Mouse (Mus musculus) limb, embryonic 11.5 days (tissue): ENCODE data around the gene Trim33. TPM values are rescaled to one million over a fixed set of nuclear protein-coding genes. Genes with fewer than 3 reads are reported as not detected.

Source experiments
- ATAC-seq: fragments of 200-750 bp; cut with Nextera tagmentation; 2 replicates; pipeline ENCODE4 v1.8.0; 2017; ENCODE audit warnings: low read depth; ENCODE audit not compliant: insufficient number of reproducible peaks, low FRiP score, low TSS enrichment
- DNase-seq: peaks from one replicate; pipeline ENCODE4 v3.0.0-alpha.2; 2015; ENCODE audit warnings: low spot score
- H3K27ac ChIP-seq: fragments of 300-500 bp; sonication (generic); replicated peaks from 2 replicates; pipeline ENCODE4 v1.5.1; 2014; ENCODE audit warnings: low read depth, mild to moderate bottlenecking, low read length
- H3K27me3 ChIP-seq: fragments of 300-500 bp; sonication (generic); 2 replicates; pipeline ENCODE4 v1.6.1; 2014; ENCODE audit warnings: mild to moderate bottlenecking, low read length, mixed read lengths; ENCODE audit not compliant: control insufficient read depth, insufficient read depth
- H3K36me3 ChIP-seq: fragments of 300-500 bp; sonication (generic); 2 replicates; pipeline ENCODE4 v1.6.1; 2014; ENCODE audit warnings: mild to moderate bottlenecking, low read length, moderate library complexity, mixed read lengths; ENCODE audit not compliant: control insufficient read depth, insufficient read depth
- H3K4me1 ChIP-seq: fragments of 300-500 bp; sonication (generic); 2 replicates; pipeline ENCODE4 v1.6.1; 2014; ENCODE audit warnings: low read length, mixed read lengths; ENCODE audit not compliant: control insufficient read depth, insufficient read depth
- H3K4me2 ChIP-seq: fragments of 300-500 bp; sonication (generic); 2 replicates; pipeline ENCODE4 v1.6.1; 2014; ENCODE audit warnings: low read depth, mild to moderate bottlenecking, moderate library complexity; ENCODE audit not compliant: severe bottlenecking
- H3K4me3 ChIP-seq: fragments of 300-500 bp; sonication (generic); 2 replicates; pipeline ENCODE4 v1.5.1; 2014; ENCODE audit warnings: low read depth, low read length
- H3K9ac ChIP-seq: fragments of 300-500 bp; sonication (generic); 2 replicates; pipeline ENCODE4 v1.6.1; 2014; ENCODE audit warnings: mild to moderate bottlenecking, low read length
- H3K9me3 ChIP-seq: fragments of 300-500 bp; sonication (generic); 2 replicates; pipeline ENCODE4 v1.6.1; 2016; ENCODE audit warnings: low read length; ENCODE audit not compliant: control insufficient read depth
- WGBS: fragments of 180-500 bp; shearing (Covaris S2); extraction: QIAGEN DNeasy Blood & Tissue Kit; methylation state at CpG from one replicate; pipeline ENCODE4 v1.1.7; 2014; 5-methylcytosine and 5-hydroxymethylcytosine counted together
- polyA plus RNA-seq: library from polyadenylated mRNA; unstranded; fragments of >200 nt; fragmentation: Nextera tagmentation; extraction: Ambion mirVana; gene quantifications from 2 replicates; pipeline ENCODE4 v1.2.1, GENCODE M21; 2014

Gene Trim33
- polyA plus RNA-seq, 1 experiment from 2014 or later: 27.5 TPM

DNA sequence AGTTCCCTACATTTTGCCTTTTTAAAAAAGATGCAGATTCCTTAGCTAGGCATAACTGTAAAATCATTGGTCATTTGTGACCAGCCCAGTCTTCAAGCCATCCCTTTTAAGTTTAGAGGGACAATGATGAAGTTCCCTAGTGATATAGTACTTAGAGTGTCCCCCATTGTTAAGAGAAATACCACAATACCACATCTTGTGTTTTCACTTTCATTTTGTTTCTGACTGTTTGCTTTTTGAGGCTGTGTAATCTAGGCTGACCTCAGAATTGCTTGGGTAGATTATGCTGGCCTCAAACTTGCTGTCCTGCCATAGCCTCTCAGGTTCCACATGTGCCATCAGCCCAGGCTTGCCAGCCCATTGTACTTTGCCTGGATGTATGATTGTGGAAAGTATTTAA lies 35.2 kb downstream of the Trim33 start:
- Histone ChIP-seq H3K27ac (no peak overlapping the region), H3K27me3 (no peaks in the 10 kb centered on the region), H3K9me3 (no peaks in the 10 kb centered on the region), H3K4me2 (no peak overlapping the region), H3K4me1 (no peaks in the 10 kb centered on the region), H3K9ac (no peak overlapping the region), H3K36me3 (peaks cover 4% of the 10 kb centered on the region; the same call in 1 of the 2 replicates), H3K4me3 (no peak overlapping the region)
- ATAC-seq: no peak
- no peak for DNase-seq

- no peaks in the 10 kb centered on the region for H3K4me1 ChIP-seq
- H3K36me3 ChIP-seq: peaks cover 6% of the 10 kb centered on the region; the same call in 1 of the 2 replicates
- no peak overlapping the region for H3K4me2 ChIP-seq
- no peaks in the 10 kb centered on the region for H3K9me3 ChIP-seq
- no peak overlapping the region for H3K4me3 ChIP-seq
- DNase-seq: no peak
- WGBS: 60% methylated on average over 1 of the region's 1 CpGs
- H3K9ac ChIP-seq: no peak overlapping the region
- H3K27ac ChIP-seq: no peak overlapping the region
- no peaks in the 10 kb centered on the region for H3K27me3 ChIP-seq
- no peak for ATAC-seq
Measured at GRCm38 (mm10) chr3:103335371-103335770, 56.3 kb downstream of the Trim33 start.

GRCm38 (mm10) chr3:103346658-103347057 lies 67.6 kb downstream of the Trim33 start:
- DNase-seq (no peak), ATAC-seq (no peak)
- Histone ChIP-seq H3K4me1 (no peaks in the 10 kb centered on the region), H3K27ac (no peak overlapping the region), H3K9me3 (no peaks in the 10 kb centered on the region), H3K27me3 (no peaks in the 10 kb centered on the region), H3K9ac (no peak overlapping the region), H3K4me2 (no peak overlapping the region), H3K36me3 (peaks cover 16% of the 10 kb centered on the region), H3K4me3 (no peak overlapping the region)
- 97% methylated on average over 2 of the region's 2 CpGs for WGBS

- Histone ChIP-seq H3K27ac (no peak overlapping the region), H3K36me3 (peaks cover 8% of the 10 kb centered on the region), H3K9ac (no peak overlapping the region), H3K4me2 (no peak overlapping the region), H3K4me1 (no peaks in the 10 kb centered on the region), H3K4me3 (no peak overlapping the region), H3K27me3 (no peaks in the 10 kb centered on the region), H3K9me3 (no peaks in the 10 kb centered on the region)
- no peak for ATAC-seq
- DNase-seq: no peak
- 92% methylated on average over 5 of the region's 5 CpGs for WGBS
Measured at GRCm38 (mm10) chr3:103353518-103353917, 74.4 kb downstream of the Trim33 start.

- Histone ChIP-seq H3K36me3 (peaks cover 5% of the 10 kb centered on the region), H3K4me1 (no peaks in the 10 kb centered on the region), H3K27ac (no peak overlapping the region), H3K9ac (no peak overlapping the region), H3K27me3 (no peaks in the 10 kb centered on the region), H3K9me3 (no peaks in the 10 kb centered on the region), H3K4me2 (no peak overlapping the region), H3K4me3 (no peak overlapping the region)
- DNase-seq (no peak), ATAC-seq (no peak)
- 93% methylated on average over 2 of the region's 2 CpGs for WGBS
Measured at GRCm38 (mm10) chr3:103354041-103354440, 74.9 kb downstream of the Trim33 start.

GRCm38 (mm10) chr3:103361150-103361549 lies 82.1 kb downstream of the Trim33 start:
- no peak for ATAC-seq
- WGBS: 85% methylated on average over 7 of the region's 7 CpGs
- no peak overlapping the region for H3K27ac ChIP-seq
- no peaks in the 10 kb centered on the region for H3K4me1 ChIP-seq
- H3K9me3 ChIP-seq: no peaks in the 10 kb centered on the region
- no peak overlapping the region for H3K9ac ChIP-seq
- no peak for DNase-seq
- H3K4me3 ChIP-seq: no peak overlapping the region
- no peaks in the 10 kb centered on the region for H3K36me3 ChIP-seq
- no peaks in the 10 kb centered on the region for H3K27me3 ChIP-seq
- H3K4me2 ChIP-seq: no peak overlapping the region

DNA sequence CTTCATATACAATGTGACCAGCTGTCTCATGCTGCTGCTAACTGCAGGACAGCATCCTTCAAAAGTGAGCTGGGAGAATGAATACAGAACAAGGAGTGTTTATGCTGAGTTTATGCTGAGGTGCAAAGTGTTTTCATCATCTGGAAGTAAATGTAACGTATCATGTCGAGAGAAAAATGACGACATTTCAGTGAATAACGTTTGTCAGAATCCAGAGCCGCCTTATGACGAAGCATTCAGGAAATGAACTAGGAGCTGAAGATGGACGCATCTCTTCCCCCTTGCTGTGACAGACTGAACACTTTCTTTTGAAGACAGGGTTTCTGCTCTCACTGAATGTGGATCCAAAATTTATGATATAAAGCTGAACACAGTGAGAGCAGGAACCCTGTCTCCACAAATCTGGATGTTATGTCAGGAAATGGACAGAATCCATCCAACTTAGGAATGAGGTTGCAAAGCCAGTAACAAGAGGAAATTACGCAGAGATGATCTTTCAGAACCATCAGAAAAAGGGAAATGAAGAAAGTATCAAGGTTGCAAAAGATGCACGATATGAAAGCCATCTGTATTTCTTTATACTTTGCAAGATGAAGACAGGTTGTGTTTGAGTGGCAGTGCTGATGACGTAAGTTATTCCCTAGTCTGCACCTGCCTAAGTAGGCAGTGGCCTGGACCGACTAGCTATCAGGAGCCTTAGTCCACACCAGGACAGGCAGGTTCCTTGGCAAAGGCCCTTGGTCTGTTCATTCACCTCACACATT lies 85.3 kb downstream of the Trim33 start:
- Histone ChIP-seq H3K9me3 (no peaks in the 10 kb centered on the region), H3K27me3 (no peaks in the 10 kb centered on the region), H3K4me1 (no peaks in the 10 kb centered on the region), H3K4me3 (no peak overlapping the region), H3K27ac (no peak overlapping the region), H3K4me2 (no peak overlapping the region), H3K36me3 (no peaks in the 10 kb centered on the region), H3K9ac (no peak overlapping the region)
- ATAC-seq (no peak), DNase-seq (no peak)
- 89% methylated on average over 11 of the region's 11 CpGs for WGBS

DNA sequence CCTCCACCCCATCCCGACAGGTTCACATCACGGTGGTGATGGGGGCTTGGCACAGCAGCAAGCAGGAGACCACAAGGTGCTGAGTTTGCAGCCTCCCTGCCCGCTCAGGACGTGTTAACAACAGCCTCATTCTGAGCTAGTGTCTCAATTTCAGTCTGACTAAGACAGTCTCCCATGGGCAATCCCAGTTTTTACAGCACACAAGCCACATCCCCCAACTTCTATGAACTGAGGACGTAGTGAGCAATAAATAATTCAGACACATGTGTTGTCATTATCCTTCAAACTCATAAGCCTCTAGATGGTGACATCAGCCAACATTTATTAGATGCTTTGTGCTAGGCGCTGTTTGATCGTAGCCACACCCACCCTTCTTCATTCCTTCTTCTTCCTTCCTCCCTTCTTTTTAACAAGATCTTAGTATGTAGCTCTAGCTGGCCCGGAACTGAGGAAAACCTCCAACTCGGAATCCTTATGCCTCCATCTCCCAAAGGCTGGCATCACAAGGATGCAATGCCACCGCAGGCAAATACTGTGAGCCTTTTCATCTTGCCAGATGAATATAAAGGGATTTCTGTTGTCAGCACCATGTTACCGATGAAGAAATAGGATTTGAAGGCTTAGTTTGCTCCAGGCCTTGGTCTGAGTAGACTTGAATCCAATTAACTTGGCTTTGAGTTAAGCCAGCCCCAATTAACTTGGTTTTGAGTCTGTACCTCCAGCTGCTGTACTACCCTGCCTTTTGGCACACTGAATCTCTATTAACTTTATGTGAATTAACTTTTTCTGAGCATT lies 88.3 kb downstream of the Trim33 start:
- no peak overlapping the region for H3K4me2 ChIP-seq
- H3K27ac ChIP-seq: no peak overlapping the region
- DNase-seq (no peak), ATAC-seq (no peak)
- H3K9me3 ChIP-seq: no peaks in the 10 kb centered on the region
- no peaks in the 10 kb centered on the region for H3K4me1 ChIP-seq
- 80% methylated on average over 11 of the region's 11 CpGs for WGBS
- H3K36me3 ChIP-seq: no peaks in the 10 kb centered on the region
- H3K9ac ChIP-seq: no peak overlapping the region
- H3K4me3 ChIP-seq: no peak overlapping the region
- no peaks in the 10 kb centered on the region for H3K27me3 ChIP-seq
